Mouse (Mus musculus) liver, adult 2 months (tissue): ENCODE results near the gene Adgrl1.

Experiments used
- CTCF ChIP-seq: fragments of 200-500 bp; IDR thresholded peaks from 2 replicates; pipeline ENCODE4 v1.5.1; 2011; ENCODE audit warnings: low read depth, low read length, control low read depth
- POLR2A ChIP-seq: fragments of 200-500 bp; IDR thresholded peaks from 2 replicates; pipeline ENCODE4 v1.6.1; 2011; ENCODE audit warnings: low read length, control low read depth; ENCODE audit not compliant: insufficient read depth; ENCODE audit errors: extremely low read depth

DNA sequence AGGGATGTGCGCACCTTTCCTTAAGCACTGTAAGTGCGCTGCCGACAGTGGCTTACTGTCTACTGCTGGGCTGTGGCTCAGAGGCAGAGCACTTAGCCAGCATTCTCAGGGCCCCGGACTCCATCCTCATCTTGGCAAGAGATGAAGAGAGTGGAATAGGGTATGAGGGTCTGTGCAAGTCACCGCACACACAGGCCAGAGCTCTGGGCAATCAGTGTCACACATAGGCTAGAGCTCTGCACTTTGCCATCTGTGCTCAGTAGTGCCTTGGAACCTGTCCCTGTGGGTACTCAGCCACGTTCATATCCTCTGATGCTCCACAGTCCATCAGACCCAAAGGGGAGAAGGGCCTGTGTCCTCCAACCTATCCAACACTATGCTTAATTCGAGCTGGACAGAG is 81.6 kb downstream of the Adgrl1 start:
- TF ChIP-seq POLR2A (no peak), CTCF (no peak)
